Mouse (Mus musculus): ENCODE measurements around the gene Pde4d. TPM values are rescaled to one million over a fixed set of nuclear protein-coding genes. Genes with fewer than 3 reads are reported as not detected.

Gene Pde4d
- polyA plus RNA-seq, 1 experiment, result 15.1 TPM

DNA sequence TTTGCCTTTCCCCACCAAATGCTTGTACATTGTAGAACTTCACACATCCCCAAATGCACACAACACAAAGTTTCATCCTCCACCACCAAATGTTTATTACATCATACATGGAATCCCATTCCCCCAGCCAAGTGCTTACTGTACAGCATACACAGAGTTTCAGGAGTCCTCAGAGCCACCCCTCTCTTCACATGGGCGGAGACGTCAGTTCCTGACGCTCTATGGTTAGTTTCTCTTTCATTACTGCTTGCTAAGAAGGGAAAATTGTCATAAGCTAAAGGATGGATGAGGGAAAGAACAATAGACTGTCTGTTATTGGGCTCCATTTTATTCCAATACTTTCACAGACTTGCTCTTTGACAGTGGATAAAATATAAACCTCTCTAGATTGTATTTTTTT lies 174.2 kb downstream of the Pde4d start:
- H3K79me3 ChIP-seq (ENCODE audit: low read depth), result no peaks in the 10 kb centered on the region
- TF ChIP-seq FOSL1 (IDR thresholded peaks at IDR 0.05; ENCODE audit: insufficient read depth, low read length, poor library complexity, severe bottlenecking), result no peak
- no peak for TF ChIP-seq MYOG (IDR thresholded peaks at IDR 0.05; ENCODE audit: control insufficient read depth, extremely low read depth, insufficient read length)
- no peak for TF ChIP-seq MYOD1 (IDR thresholded peaks at IDR 0.05; ENCODE audit: control insufficient read depth, insufficient read length, low read depth)
- no peak for TF ChIP-seq MAX (IDR thresholded peaks at IDR 0.05)
- TF ChIP-seq CEBPB (IDR thresholded peaks at IDR 0.05; ENCODE audit: low read depth), result no peak
- no peak for TF ChIP-seq USF1 (IDR thresholded peaks at IDR 0.05; ENCODE audit: low read depth)
- no peak for TF ChIP-seq CTCF (IDR thresholded peaks at IDR 0.05; ENCODE audit: control insufficient read depth, insufficient read depth, insufficient read length)
- H3K79me2 ChIP-seq (ENCODE audit: control insufficient read depth, insufficient read depth), result no peaks in the 10 kb centered on the region
- H3K4me3 ChIP-seq (ENCODE audit: insufficient read depth, poor library complexity, severe bottlenecking), result no peak overlapping the region
- H3ac ChIP-seq (ENCODE audit: control insufficient read depth, insufficient read length, low read depth), result no peak overlapping the region
- no peaks in the 10 kb centered on the region for H3K36me3 ChIP-seq (ENCODE audit: control insufficient read depth, insufficient read depth)
- H3K27me3 ChIP-seq (ENCODE audit: control insufficient read depth, insufficient read depth, insufficient read length), result no peaks in the 10 kb centered on the region

DNA sequence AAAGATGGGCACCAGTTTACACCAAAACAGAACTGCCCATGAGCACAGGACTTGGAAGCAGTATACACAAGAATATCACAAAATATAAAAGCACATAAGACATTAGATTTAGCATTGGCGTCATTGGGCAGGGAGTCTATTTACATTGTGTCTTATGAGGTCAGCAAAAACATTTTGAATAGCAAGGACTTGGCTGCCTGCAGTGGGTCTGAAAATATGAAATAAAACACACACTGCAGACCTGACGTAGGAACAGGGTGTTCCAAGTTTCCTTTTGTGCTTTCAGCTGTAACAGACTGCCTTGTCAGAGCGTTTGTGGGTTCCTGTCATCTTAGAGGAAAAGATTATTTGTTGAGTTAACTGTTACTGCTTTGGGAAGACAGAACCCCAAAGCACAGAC lies 176.4 kb downstream of the Pde4d start:
- no peak overlapping the region for H3ac ChIP-seq (ENCODE audit: control insufficient read depth, insufficient read length, low read depth)
- H3K79me2 ChIP-seq (ENCODE audit: control insufficient read depth, insufficient read depth), result no peaks in the 10 kb centered on the region
- H3K4me3 ChIP-seq (ENCODE audit: insufficient read depth, poor library complexity, severe bottlenecking), result no peak overlapping the region
- H3K36me3 ChIP-seq (ENCODE audit: control insufficient read depth, insufficient read depth), result no peaks in the 10 kb centered on the region
- H3K27me3 ChIP-seq (ENCODE audit: control insufficient read depth, insufficient read depth, insufficient read length), result no peaks in the 10 kb centered on the region
- no peaks in the 10 kb centered on the region for H3K79me3 ChIP-seq (ENCODE audit: low read depth)
- no peak for TF ChIP-seq CTCF (IDR thresholded peaks at IDR 0.05; ENCODE audit: control insufficient read depth, insufficient read depth, insufficient read length)
- no peak for TF ChIP-seq FOSL1 (IDR thresholded peaks at IDR 0.05; ENCODE audit: insufficient read depth, low read length, poor library complexity, severe bottlenecking)
- TF ChIP-seq USF1 (IDR thresholded peaks at IDR 0.05; ENCODE audit: low read depth), result no peak
- TF ChIP-seq CEBPB (IDR thresholded peaks at IDR 0.05; ENCODE audit: low read depth), result no peak
- TF ChIP-seq MYOD1 (IDR thresholded peaks at IDR 0.05; ENCODE audit: control insufficient read depth, insufficient read length, low read depth), result no peak
- no peak for TF ChIP-seq MYOG (IDR thresholded peaks at IDR 0.05; ENCODE audit: control insufficient read depth, extremely low read depth, insufficient read length)
- TF ChIP-seq MAX (IDR thresholded peaks at IDR 0.05), result no peak

DNA sequence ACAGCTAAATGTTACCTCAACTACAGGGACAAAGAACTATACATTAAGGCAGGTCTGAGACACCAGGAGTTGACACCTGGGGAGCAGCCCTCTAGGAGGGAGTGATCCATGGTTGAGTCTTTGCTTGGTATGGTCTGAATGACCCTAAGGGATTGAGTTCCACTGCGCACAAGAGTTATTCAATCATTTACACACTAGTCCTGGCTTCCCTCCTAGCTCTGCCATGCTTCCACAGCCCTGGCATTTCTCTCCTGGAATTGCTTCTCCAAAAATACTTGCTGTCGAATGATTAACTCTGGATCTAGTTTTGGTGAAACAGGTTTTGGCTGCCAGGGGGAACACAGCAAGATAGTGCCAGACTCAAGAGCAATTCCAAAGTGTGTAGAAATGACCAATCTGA lies 178.8 kb downstream of the Pde4d start:
- no peaks in the 10 kb centered on the region for H3K36me3 ChIP-seq (ENCODE audit: control insufficient read depth, insufficient read depth)
- no peak overlapping the region for H3K4me3 ChIP-seq (ENCODE audit: insufficient read depth, poor library complexity, severe bottlenecking)
- no peak overlapping the region for H3ac ChIP-seq (ENCODE audit: control insufficient read depth, insufficient read length, low read depth)
- TF ChIP-seq USF1 (IDR thresholded peaks at IDR 0.05; ENCODE audit: low read depth), result no peak
- no peak for TF ChIP-seq MYOG (IDR thresholded peaks at IDR 0.05; ENCODE audit: control insufficient read depth, extremely low read depth, insufficient read length)
- no peak for TF ChIP-seq CTCF (IDR thresholded peaks at IDR 0.05; ENCODE audit: control insufficient read depth, insufficient read depth, insufficient read length)
- no peak for TF ChIP-seq MYOD1 (IDR thresholded peaks at IDR 0.05; ENCODE audit: control insufficient read depth, insufficient read length, low read depth)
- H3K79me3 ChIP-seq (ENCODE audit: low read depth), result no peaks in the 10 kb centered on the region
- no peaks in the 10 kb centered on the region for H3K79me2 ChIP-seq (ENCODE audit: control insufficient read depth, insufficient read depth)
- H3K27me3 ChIP-seq (ENCODE audit: control insufficient read depth, insufficient read depth, insufficient read length), result no peaks in the 10 kb centered on the region

DNA sequence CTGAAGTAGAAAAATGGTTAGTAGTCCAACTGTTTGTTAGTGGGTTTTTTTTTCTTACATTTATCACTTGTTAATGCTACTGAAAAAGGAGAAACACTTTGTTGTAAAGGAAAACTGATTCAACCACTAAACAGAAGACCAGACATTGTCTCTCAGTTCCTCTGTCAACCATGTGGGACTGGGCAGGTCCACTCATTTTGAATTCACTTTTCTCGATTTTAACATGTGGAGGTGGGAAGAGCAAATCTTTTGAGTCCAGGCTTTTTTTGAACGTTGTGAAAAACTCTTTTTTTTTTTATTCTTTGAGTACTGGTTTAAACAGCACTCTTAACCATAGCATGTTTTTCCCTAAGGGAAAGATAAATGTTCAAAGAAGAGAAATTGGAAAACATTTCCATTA lies 180.8 kb downstream of the Pde4d start:
- H3ac ChIP-seq (ENCODE audit: control insufficient read depth, insufficient read length, low read depth), result no peak overlapping the region
- no peaks in the 10 kb centered on the region for H3K79me2 ChIP-seq (ENCODE audit: control insufficient read depth, insufficient read depth)
- no peak for TF ChIP-seq MYOD1 (IDR thresholded peaks at IDR 0.05; ENCODE audit: control insufficient read depth, insufficient read length, low read depth)
- TF ChIP-seq USF1 (IDR thresholded peaks at IDR 0.05; ENCODE audit: low read depth), result no peak
- TF ChIP-seq CTCF (IDR thresholded peaks at IDR 0.05; ENCODE audit: control insufficient read depth, insufficient read depth, insufficient read length), result no peak
- TF ChIP-seq CEBPB (IDR thresholded peaks at IDR 0.05; ENCODE audit: low read depth), result no peak
- TF ChIP-seq MYOG (IDR thresholded peaks at IDR 0.05; ENCODE audit: control insufficient read depth, extremely low read depth, insufficient read length), result no peak
- TF ChIP-seq FOSL1 (IDR thresholded peaks at IDR 0.05; ENCODE audit: insufficient read depth, low read length, poor library complexity, severe bottlenecking), result no peak
- no peak for TF ChIP-seq MAX (IDR thresholded peaks at IDR 0.05)
- H3K27me3 ChIP-seq (ENCODE audit: control insufficient read depth, insufficient read depth, insufficient read length), result no peaks in the 10 kb centered on the region
- H3K36me3 ChIP-seq (ENCODE audit: control insufficient read depth, insufficient read depth), result no peaks in the 10 kb centered on the region
- no peak overlapping the region for H3K4me3 ChIP-seq (ENCODE audit: insufficient read depth, poor library complexity, severe bottlenecking)
- H3K79me3 ChIP-seq (ENCODE audit: low read depth), result no peaks in the 10 kb centered on the region

DNA sequence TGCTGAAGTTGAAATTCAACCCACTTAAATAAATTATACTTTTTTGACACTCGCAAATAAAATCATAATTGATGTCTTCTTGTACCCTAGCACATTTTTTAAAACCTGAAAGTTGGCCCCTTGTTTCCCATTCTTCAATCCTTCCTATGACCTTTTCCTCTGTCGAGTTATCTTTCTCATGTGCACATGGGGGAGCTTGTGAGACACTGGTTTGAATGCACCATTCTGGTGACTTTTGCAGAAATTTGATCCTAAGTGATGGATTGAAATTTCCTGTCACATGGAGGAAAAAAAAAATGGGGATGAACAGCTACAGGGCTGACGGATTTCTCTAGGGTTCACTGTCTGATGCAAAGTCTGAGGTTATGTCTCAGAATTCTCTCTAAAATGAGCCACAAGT lies 181.5 kb downstream of the Pde4d start:
- Histone ChIP-seq H3K79me2 (ENCODE audit: control insufficient read depth, insufficient read depth) (no peaks in the 10 kb centered on the region), H3K4me3 (ENCODE audit: insufficient read depth, poor library complexity, severe bottlenecking) (no peak overlapping the region), H3K36me3 (ENCODE audit: control insufficient read depth, insufficient read depth) (no peaks in the 10 kb centered on the region), H3ac (ENCODE audit: control insufficient read depth, insufficient read length, low read depth) (no peak overlapping the region), H3K79me3 (ENCODE audit: low read depth) (no peaks in the 10 kb centered on the region), H3K27me3 (ENCODE audit: control insufficient read depth, insufficient read depth, insufficient read length) (no peaks in the 10 kb centered on the region)
- TF ChIP-seq USF1 (IDR thresholded peaks at IDR 0.05; ENCODE audit: low read depth), result peak; percentile 49
- TF ChIP-seq MYOG (IDR thresholded peaks at IDR 0.05; ENCODE audit: control insufficient read depth, extremely low read depth, insufficient read length), result no peak

DNA sequence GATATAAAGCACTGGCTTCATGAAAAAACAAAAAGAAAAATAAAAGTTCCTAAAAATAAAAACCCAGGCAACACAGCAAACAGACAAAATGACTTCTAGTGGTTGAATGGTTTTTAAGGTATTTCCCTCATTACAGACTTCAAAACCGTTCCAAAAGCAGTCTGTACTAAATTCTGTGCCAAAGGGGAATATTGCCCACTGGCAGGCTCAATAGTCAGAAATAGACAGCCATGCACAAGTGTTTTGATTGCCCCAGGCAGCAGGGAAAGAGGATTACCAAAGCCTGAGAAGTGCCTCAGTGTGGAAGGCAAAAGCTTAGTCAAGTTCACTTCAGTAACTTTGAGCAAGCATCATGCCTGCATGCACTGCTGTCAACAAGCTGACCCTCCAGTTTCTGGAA lies 186.8 kb downstream of the Pde4d start:
- H3K79me3 ChIP-seq (ENCODE audit: low read depth), result no peaks in the 10 kb centered on the region
- no peak overlapping the region for H3ac ChIP-seq (ENCODE audit: control insufficient read depth, insufficient read length, low read depth)
- no peaks in the 10 kb centered on the region for H3K79me2 ChIP-seq (ENCODE audit: control insufficient read depth, insufficient read depth)
- no peaks in the 10 kb centered on the region for H3K36me3 ChIP-seq (ENCODE audit: control insufficient read depth, insufficient read depth)
- TF ChIP-seq MYOG (IDR thresholded peaks at IDR 0.05; ENCODE audit: control insufficient read depth, extremely low read depth, insufficient read length) (no peak), MAX (IDR thresholded peaks at IDR 0.05) (no peak), FOSL1 (IDR thresholded peaks at IDR 0.05; ENCODE audit: insufficient read depth, low read length, poor library complexity, severe bottlenecking) (no peak), CEBPB (IDR thresholded peaks at IDR 0.05; ENCODE audit: low read depth) (no peak), MYOD1 (IDR thresholded peaks at IDR 0.05; ENCODE audit: control insufficient read depth, insufficient read length, low read depth) (no peak), CTCF (IDR thresholded peaks at IDR 0.05; ENCODE audit: control insufficient read depth, insufficient read depth, insufficient read length) (no peak), USF1 (IDR thresholded peaks at IDR 0.05; ENCODE audit: low read depth) (no peak)
- no peak overlapping the region for H3K4me3 ChIP-seq (ENCODE audit: insufficient read depth, poor library complexity, severe bottlenecking)
- H3K27me3 ChIP-seq (ENCODE audit: control insufficient read depth, insufficient read depth, insufficient read length), result no peaks in the 10 kb centered on the region
